Mouse (Mus musculus): ENCODE results near the gene Synpo2.

DNA sequence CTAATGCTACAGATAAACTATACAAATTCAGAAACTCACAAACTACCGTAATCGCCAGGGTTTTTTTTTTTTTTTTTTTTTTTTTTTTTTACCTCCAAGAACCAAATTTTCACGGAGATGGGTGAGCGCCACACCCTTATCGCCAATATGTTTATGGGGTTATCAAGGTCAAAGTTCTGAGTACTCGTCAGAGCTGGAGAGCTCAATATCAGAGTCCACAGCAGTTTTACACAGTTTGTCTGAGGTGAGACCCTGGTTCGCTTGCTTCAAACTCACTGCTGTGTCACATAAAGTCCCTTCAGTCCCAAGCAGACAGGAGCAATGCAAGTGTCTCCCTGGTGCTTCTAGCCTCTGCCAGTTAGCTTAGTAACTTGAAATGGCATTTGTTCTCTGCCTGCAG, 60.8 kb downstream of the Synpo2 start:
- TF ChIP-seq POLR2A (IDR thresholded peaks at IDR 0.05; ENCODE audit: low read depth, low read length): no peak
- TF ChIP-seq CTCF (conservative IDR thresholded peaks at IDR 0.05; ENCODE audit: insufficient read depth, insufficient read length, low read depth, low read length): no peak

All from kidney, adult 2 months (tissue).